Mouse (Mus musculus): ENCODE data around the gene Cep135. TPM values are rescaled to one million over a fixed set of nuclear protein-coding genes. Genes with fewer than 3 reads are reported as not detected.

Cep135 gene
- total and polyA plus RNA-seq, 2 experiments = 0.62 to 3.0 TPM

GRCm38 (mm10) chr5:76668547-76668946 is 80.0 kb downstream of the Cep135 start:
- no peak for DNase-seq (ENCODE audit: extremely low read depth, low read depth, low spot score)
- Histone ChIP-seq H3K4me3 (ENCODE audit: insufficient read depth, low read depth, low read length) (no peak overlapping the region), H3K79me2 (ENCODE audit: control insufficient read depth, insufficient read depth, low read length) (no peaks in the 10 kb centered on the region), H3K36me3 (ENCODE audit: control insufficient read depth, insufficient read depth, low read length) (no peaks in the 10 kb centered on the region), H3K27ac (replicated peaks; ENCODE audit: insufficient read depth, low read depth, low read length) (no peak overlapping the region), H3K9ac (ENCODE audit: low read depth, low read length) (no peak overlapping the region), H3K27me3 (ENCODE audit: control insufficient read depth, insufficient read depth, low read length) (no peaks in the 10 kb centered on the region), H3K4me1 (ENCODE audit: control insufficient read depth, insufficient read depth, low read length) (no peaks in the 10 kb centered on the region)
- TF ChIP-seq CTCF (IDR thresholded peaks at IDR 0.05; ENCODE audit: low read depth, low read length) (no peak), POLR2A (IDR thresholded peaks at IDR 0.05; ENCODE audit: extremely low read depth, insufficient read depth, low read length) (no peak)
- 92% methylated on average over 5 of the region's 5 CpGs for WGBS

- WGBS = 88% methylated on average over 10 of the region's 10 CpGs
- no peak for TF ChIP-seq POLR2A (IDR thresholded peaks at IDR 0.05; ENCODE audit: extremely low read depth, insufficient read depth, low read length)
- no peak for TF ChIP-seq CTCF (IDR thresholded peaks at IDR 0.05; ENCODE audit: low read depth, low read length)
- H3K4me1 ChIP-seq (ENCODE audit: control insufficient read depth, insufficient read depth, low read length) = no peaks in the 10 kb centered on the region
Observed at GRCm38 (mm10) chr5:76670183-76670582, 81.7 kb downstream of the Cep135 start.

GRCm38 (mm10) chr5:76674022-76674653 is 85.6 kb downstream of the Cep135 start:
- Histone ChIP-seq H3K36me3 (ENCODE audit: control insufficient read depth, insufficient read depth, low read length) (no peaks in the 10 kb centered on the region), H3K79me2 (ENCODE audit: control insufficient read depth, insufficient read depth, low read length) (no peaks in the 10 kb centered on the region), H3K4me3 (ENCODE audit: insufficient read depth, low read depth, low read length) (no peak overlapping the region), H3K27ac (replicated peaks; ENCODE audit: insufficient read depth, low read depth, low read length) (no peak overlapping the region), H3K9ac (ENCODE audit: low read depth, low read length) (no peak overlapping the region), H3K27me3 (ENCODE audit: control insufficient read depth, insufficient read depth, low read length) (no peaks in the 10 kb centered on the region), H3K4me1 (ENCODE audit: control insufficient read depth, insufficient read depth, low read length) (no peaks in the 10 kb centered on the region)
- 84% methylated on average over 5 of the region's 5 CpGs for WGBS
- TF ChIP-seq POLR2A (IDR thresholded peaks at IDR 0.05; ENCODE audit: extremely low read depth, insufficient read depth, low read length) (no peak), CTCF (IDR thresholded peaks at IDR 0.05; ENCODE audit: low read depth, low read length) (no peak)
- no peak for DNase-seq (ENCODE audit: extremely low read depth, low read depth, low spot score)

More at GRCm38 (mm10) chr5:76670183-76670582, 81.7 kb downstream of the Cep135 start:
- Histone ChIP-seq H3K36me3 (ENCODE audit: control insufficient read depth, insufficient read depth, low read length) (no peaks in the 10 kb centered on the region), H3K79me2 (ENCODE audit: control insufficient read depth, insufficient read depth, low read length) (no peaks in the 10 kb centered on the region), H3K4me3 (ENCODE audit: insufficient read depth, low read depth, low read length) (no peak overlapping the region), H3K27me3 (ENCODE audit: control insufficient read depth, insufficient read depth, low read length) (no peaks in the 10 kb centered on the region), H3K9ac (ENCODE audit: low read depth, low read length) (no peak overlapping the region), H3K27ac (replicated peaks; ENCODE audit: insufficient read depth, low read depth, low read length) (no peak overlapping the region)
- no peak for DNase-seq (ENCODE audit: extremely low read depth, low read depth, low spot score)

GRCm38 (mm10) chr5:76675369-76675768 is 86.9 kb downstream of the Cep135 start:
- no peaks in the 10 kb centered on the region for H3K27me3 ChIP-seq (ENCODE audit: control insufficient read depth, insufficient read depth, low read length)
- no peak overlapping the region for H3K9ac ChIP-seq (ENCODE audit: low read depth, low read length)
- DNase-seq (ENCODE audit: extremely low read depth, low read depth, low spot score) = no peak
- WGBS = 67% methylated on average over 4 of the region's 4 CpGs
- H3K4me3 ChIP-seq (ENCODE audit: insufficient read depth, low read depth, low read length) = no peak overlapping the region
- H3K36me3 ChIP-seq (ENCODE audit: control insufficient read depth, insufficient read depth, low read length) = no peaks in the 10 kb centered on the region
- no peak overlapping the region for H3K27ac ChIP-seq (replicated peaks; ENCODE audit: insufficient read depth, low read depth, low read length)
- TF ChIP-seq CTCF (IDR thresholded peaks at IDR 0.05; ENCODE audit: low read depth, low read length) (no peak), POLR2A (IDR thresholded peaks at IDR 0.05; ENCODE audit: extremely low read depth, insufficient read depth, low read length) (no peak)
- H3K79me2 ChIP-seq (ENCODE audit: control insufficient read depth, insufficient read depth, low read length) = no peaks in the 10 kb centered on the region
- no peaks in the 10 kb centered on the region for H3K4me1 ChIP-seq (ENCODE audit: control insufficient read depth, insufficient read depth, low read length)

GRCm38 (mm10) chr5:76680959-76681358 is 92.5 kb downstream of the Cep135 start:
- 75% methylated on average over 3 of the region's 3 CpGs for WGBS
- Histone ChIP-seq H3K27ac (replicated peaks; ENCODE audit: insufficient read depth, low read depth, low read length) (no peak overlapping the region), H3K79me2 (ENCODE audit: control insufficient read depth, insufficient read depth, low read length) (no peaks in the 10 kb centered on the region), H3K4me3 (ENCODE audit: insufficient read depth, low read depth, low read length) (no peak overlapping the region), H3K9ac (ENCODE audit: low read depth, low read length) (no peak overlapping the region), H3K27me3 (ENCODE audit: control insufficient read depth, insufficient read depth, low read length) (no peaks in the 10 kb centered on the region), H3K4me1 (ENCODE audit: control insufficient read depth, insufficient read depth, low read length) (no peaks in the 10 kb centered on the region), H3K36me3 (ENCODE audit: control insufficient read depth, insufficient read depth, low read length) (no peaks in the 10 kb centered on the region)
- no peak for TF ChIP-seq CTCF (IDR thresholded peaks at IDR 0.05; ENCODE audit: low read depth, low read length)
- no peak for TF ChIP-seq POLR2A (IDR thresholded peaks at IDR 0.05; ENCODE audit: extremely low read depth, insufficient read depth, low read length)
- no peak for DNase-seq (ENCODE audit: extremely low read depth, low read depth, low spot score)

GRCm38 (mm10) chr5:76681895-76682656 is 93.6 kb downstream of the Cep135 start:
- Histone ChIP-seq H3K4me3 (ENCODE audit: insufficient read depth, low read depth, low read length) (no peak overlapping the region), H3K27ac (replicated peaks; ENCODE audit: insufficient read depth, low read depth, low read length) (no peak overlapping the region), H3K79me2 (ENCODE audit: control insufficient read depth, insufficient read depth, low read length) (no peaks in the 10 kb centered on the region), H3K27me3 (ENCODE audit: control insufficient read depth, insufficient read depth, low read length) (no peaks in the 10 kb centered on the region), H3K9ac (ENCODE audit: low read depth, low read length) (no peak overlapping the region), H3K36me3 (ENCODE audit: control insufficient read depth, insufficient read depth, low read length) (no peaks in the 10 kb centered on the region), H3K4me1 (ENCODE audit: control insufficient read depth, insufficient read depth, low read length) (no peaks in the 10 kb centered on the region)
- 73% methylated on average over 4 of the region's 4 CpGs for WGBS
- DNase-seq (ENCODE audit: extremely low read depth, low read depth, low spot score) = no peak
- no peak for TF ChIP-seq POLR2A (IDR thresholded peaks at IDR 0.05; ENCODE audit: extremely low read depth, insufficient read depth, low read length)
- no peak for TF ChIP-seq CTCF (IDR thresholded peaks at IDR 0.05; ENCODE audit: low read depth, low read length)
